Mouse (Mus musculus): ENCODE measurements around the gene 3110070M22Rik. TPM values are rescaled to one million over a fixed set of nuclear protein-coding genes. Genes with fewer than 3 reads are reported as not detected.
"Not testable (repeated sequence)": the region's sequence is repeated elsewhere in the genome, so short reads cannot be mapped to it uniquely, and the experiment has no call there.

3110070M22Rik gene
- polyA plus RNA-seq (2015; fragmentation: Nextera tagmentation; extraction: Ambion mirVana), result 0.96 and 1.2 TPM in 2 replicates

DNA sequence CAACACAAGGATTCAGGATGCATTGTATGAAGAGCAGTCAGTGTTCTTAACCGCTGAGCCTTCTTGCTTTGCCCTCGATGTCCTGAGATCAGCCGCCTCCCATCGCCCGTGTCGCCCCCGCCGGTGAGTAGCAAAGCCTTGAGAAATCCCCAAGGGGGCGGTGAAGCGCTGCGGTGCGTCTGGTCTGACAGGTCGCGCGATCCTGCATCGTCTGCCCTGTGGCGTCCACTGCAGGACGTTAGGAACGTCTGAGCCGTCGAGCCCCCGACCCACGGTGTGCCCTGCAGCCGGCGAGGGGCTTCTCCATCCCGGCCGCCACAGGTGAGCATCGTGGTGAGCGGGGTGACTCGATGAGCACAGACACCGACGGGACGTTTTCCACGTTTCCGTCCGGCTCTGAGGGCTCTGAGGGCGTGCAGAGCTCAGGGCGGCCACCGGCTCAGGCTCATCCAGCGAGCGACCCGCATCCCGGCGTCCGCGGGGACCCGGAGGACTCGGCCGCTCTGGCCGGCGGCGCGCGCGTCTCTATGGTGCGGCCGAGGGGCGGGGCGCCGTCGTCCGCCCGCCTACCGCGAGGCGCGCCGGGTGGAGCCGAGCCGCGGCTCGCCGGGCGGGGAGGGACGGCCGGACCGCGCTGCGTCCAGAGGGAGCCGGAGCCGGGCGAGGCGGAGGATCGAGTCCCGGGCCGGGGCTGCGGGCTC, at the start of gene 3110070M22Rik, which contains the start of gene Tmem267:
3110070M22Rik (minus strand) TSS at position 504 of the 701 bp plus-strand sequence.
Tmem267 (plus strand) TSS at position 160 of the 701 bp plus-strand sequence.
- peak; percentile 67 for DNase-seq (ENCODE audit: low spot score)

DNA sequence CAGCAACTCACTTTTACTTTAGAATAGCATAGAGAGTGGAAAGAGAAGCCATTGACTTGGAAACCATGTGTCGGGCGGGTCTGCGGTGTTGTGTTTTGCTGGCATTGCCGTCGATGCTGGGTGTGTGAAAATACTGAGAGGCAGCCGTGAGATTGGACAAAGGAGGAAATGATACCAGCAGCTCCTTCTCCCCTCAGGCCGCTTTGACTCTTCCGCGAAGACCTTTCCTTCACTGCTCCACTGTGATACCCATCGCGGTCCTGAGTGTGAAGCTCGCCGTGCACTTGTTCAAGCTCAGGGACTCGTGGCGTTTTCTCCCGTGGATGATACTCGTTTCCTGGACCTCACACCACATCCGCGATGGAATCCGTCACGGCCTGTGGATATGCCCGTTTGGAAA, 6.8 kb upstream of the 3110070M22Rik start:
- not testable (repeated sequence) for DNase-seq (ENCODE audit: low spot score)

DNA sequence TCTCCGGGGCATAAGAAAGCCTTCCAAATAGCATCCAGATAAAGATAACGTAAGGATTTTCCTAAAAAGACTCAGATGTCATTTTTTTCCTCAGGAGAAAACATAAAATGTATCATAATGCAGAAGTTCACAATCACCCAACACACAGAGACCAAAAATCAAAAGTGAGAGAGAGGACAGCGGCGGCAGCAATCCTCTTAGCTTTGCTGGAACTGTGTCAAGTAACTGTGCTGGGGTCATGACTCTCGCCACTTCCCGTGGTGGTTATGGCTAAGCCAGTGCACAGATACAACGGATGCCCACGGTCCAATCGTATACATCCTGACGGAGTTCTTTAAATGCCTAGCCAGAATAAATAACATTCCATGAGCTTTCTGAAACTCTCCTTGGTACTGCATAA, 3.9 kb upstream of the 3110070M22Rik start:
- peak; percentile 18 for DNase-seq (ENCODE audit: low spot score)

DNA sequence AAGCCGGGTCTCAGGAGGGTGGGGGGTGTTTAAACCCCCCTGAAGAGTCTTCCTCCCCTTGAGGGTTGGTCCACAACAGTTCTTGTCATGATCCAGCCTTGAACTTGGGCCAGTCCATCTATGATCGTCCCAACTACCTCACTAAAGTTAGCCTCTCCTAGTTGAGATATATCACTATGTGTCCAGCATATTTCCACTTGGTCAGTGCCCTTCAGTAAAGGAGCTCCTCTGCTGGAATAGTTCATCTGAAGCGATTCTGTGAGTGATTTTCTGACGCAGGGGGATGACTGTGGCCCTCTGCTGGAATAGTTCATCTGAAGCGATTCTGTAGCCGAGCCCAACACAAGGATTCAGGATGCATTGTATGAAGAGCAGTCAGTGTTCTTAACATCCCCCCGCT, 829 bp downstream of the 3110070M22Rik start:
- DNase-seq (ENCODE audit: low spot score), result no peak

DNA sequence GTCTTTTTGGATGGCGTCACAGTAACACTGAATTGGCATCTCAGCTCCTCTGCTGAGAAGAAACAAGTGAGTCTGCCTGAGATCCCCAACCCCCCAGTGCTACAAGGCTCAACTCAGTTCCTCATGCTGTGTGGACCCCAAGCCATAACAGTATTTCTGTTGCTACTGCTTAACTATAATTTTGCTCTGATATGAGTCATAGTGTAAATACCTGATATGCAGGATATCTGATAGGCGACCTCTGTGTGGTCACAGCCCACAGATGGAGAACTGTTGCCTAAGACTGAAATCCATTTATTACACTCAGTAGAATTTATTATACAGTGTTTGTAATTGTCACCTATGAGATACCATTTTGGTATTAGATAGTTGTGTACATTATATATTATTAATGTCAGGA, 10.4 kb downstream of the 3110070M22Rik start:
- DNase-seq (ENCODE audit: low spot score), result no peak

DNA sequence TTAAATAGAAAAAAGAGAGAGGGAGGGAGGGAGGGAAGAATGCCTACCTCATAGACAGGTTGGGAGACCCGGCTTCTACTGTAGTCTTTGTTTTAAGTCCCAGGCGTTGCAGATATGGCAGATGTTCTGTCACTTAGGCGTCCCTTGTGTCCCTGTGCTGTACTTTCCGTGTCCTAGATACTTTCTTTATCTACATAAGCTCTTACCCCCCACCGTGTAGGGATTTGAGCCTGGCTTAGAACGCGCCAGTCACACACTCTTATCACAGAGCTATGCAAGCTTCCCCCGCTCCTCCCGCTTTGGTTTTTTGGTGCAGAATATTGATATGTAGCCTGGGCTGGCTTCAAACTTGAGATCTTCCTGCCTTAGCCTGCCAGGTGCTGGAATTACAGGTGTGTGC, 11.6 kb downstream of the 3110070M22Rik start:
- no peak for DNase-seq (ENCODE audit: low spot score)

DNA sequence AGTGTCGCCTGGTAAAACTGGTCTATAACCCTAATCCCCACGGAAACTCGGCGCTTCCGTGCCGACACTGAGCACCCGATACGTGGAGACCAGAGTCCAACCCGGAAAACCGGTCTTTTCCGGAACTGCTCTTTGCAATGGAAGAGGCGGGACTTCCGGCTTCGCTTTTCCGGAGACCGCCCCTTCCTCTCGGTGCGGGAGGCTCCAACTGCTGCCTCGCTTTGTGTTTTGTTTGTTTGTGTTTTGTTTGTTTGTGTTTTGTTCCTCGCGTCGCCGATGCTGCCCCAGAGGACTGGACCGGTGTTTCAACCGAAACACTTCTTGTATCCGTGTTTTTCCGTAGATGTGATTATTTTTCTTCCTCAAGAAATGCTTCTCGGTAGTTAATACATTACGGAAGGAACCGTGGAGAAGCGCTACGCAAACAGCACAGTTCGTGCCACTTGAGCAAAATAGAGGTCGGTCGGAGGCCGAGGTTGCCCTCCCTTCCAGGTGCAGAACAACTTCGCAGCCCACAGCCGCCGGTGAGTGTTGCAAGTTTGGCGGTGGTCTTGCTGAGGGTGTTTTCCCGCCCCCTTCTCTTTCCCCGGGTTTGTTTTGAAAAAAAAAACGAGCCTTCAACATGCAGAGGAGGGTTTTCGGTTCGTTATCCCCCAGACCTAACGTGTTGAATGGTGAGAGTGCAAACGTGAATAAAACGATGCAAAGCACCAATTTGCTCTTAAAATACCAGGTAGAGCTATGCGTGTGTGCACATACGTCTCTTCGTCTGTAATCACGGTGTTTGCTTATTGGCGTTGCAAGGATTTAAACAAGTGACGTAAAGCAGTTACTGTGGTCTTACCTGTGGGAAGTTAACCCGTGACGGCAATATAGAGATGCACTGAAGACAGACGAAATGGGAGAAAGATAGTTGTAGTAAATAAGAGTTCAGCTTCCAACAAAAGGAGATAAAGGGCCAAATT, 25.3 kb downstream of the 3110070M22Rik start, which contains the start of gene 4833420G17Rik:
4833420G17Rik (plus strand) TSS at position 173 of the 965 bp plus-strand sequence.
- peak; percentile 92 for DNase-seq (ENCODE audit: low spot score)

DNA sequence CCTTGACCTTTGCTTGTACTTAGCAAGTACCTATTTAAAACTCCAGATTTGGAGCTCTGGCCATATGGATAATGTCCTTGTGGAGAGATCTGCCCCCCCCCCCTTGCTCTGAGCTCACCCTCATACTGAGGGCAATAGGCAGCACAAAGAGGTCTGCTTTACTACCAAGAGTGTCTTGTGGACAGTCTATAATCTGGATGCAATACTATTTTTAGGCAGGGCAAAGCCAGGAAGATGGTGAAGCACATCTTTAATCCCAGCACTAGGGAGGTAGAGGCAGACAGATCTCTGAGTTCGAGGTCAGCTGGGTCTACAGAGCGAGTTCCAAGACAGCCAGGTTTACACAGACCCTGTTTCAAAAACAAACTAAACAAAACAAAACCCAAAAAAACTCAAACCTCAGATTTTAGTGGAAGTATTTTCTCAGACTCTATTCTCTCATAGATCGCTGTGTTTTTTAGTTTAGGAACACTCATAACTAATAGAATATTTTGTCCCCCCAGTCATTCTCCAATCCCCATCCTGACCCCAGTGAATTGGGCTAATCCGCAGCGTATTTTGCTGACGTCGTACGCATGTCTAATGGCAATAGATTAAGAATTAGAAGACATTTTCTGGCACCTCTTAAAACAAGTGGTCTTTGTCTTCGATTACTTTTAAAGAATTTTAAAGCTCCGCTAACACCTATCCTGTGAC, 26.1 kb downstream of the 3110070M22Rik start:
- DNase-seq (ENCODE audit: low spot score), result no peak

DNA sequence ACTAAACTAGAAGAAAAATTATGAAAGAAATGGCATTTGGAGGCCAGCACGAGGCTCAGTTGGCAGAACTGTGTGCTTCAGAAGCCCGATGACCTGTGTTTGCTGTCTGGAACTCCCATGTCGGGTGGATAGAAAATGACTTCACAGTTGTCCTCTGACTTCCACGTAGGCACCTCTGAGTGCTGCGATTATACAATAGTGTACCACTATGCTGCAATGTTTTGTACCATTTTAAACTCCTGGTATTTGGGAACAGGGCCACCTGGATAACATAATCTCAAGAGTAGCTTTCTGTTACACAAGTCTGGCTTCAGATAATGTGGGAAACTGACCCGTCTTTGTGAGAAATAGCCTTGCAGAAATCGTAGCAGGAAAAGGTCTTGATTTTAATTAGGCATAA, 31.8 kb downstream of the 3110070M22Rik start:
- no peak for DNase-seq (ENCODE audit: low spot score)

DNA sequence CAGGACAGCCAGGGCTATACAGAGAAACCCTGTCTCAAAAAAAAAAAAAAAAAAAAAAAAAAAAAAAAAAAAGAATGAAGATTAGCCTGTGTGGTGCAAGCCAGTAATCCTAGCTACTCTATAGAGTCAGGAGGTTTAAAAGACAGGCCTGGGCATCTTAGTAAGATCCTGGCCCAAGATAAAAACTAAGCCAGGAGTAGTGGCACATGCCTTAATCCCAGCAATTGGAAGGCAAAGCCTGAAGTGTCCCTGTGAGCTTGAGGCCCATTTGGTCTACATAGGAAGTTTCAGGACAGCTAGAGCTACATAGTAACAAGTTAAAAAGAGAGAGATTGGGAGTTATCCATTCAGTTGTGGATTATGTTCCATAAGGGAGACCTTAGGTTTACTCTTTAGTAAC, 33.1 kb downstream of the 3110070M22Rik start:
- no peak for DNase-seq (ENCODE audit: low spot score)

DNA sequence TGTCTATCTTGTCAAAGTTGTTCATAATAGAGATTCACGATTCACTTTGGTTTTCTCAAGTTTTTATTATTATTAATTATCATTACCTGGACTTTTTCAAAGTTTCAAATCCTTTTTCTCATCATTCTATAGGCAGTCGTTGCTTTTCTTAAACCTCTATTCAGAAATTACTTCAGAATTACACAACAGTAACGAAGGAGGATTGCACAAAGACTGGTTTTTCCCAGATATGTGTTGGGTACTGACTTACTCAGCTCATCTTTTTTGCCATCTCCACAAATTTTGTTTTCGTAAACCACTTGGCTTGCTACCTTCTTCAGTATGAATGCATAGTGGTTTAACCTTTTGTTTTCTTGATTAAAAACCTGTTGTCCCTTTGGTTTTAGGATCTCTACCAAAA, 34.6 kb downstream of the 3110070M22Rik start:
- no peak for DNase-seq (ENCODE audit: low spot score)

DNA sequence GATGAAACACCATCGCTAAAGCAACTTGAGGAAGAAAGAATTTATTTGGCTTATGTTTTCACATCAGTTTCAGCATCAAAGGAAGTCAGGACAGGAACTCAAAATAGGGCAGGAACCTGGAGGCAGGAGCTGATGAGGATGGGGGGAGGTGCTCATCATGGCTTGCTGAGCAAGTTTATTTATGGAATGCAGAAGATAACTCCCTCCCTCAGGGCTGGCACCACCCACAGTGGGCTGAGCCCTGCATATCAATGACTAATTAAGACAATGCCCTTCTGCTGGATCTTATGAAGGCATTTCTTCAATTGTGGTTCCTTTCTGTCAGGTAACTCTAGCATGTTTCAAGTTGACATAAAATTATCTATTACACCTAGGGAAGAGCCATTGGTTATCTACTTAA, 45.9 kb downstream of the 3110070M22Rik start:
- DNase-seq (ENCODE audit: low spot score), result no peak

Other genes starting within 250 kb of the 3110070M22Rik start
- 71.2 and 77.8 TPM in 2 replicates for gene Paip1, start 59.8 kb downstream of the 3110070M22Rik start, polyA plus RNA-seq (2015; fragmentation: Nextera tagmentation; extraction: Ambion mirVana)
- gene 4833420G17Rik, start 25.6 kb downstream of the 3110070M22Rik start, polyA plus RNA-seq (2015; fragmentation: Nextera tagmentation; extraction: Ambion mirVana), result 71.9 and 91.0 TPM in 2 replicates
- gene Tmem267, start 344 bp downstream of the 3110070M22Rik start, polyA plus RNA-seq (2015; fragmentation: Nextera tagmentation; extraction: Ambion mirVana), result 2.3 and 2.6 TPM in 2 replicates
- gene Ccl28, start 135.4 kb upstream of the 3110070M22Rik start, polyA plus RNA-seq (2015; fragmentation: Nextera tagmentation; extraction: Ambion mirVana), result 0.04 and 0.08 TPM in 2 replicates
- gene Hmgcs1, start 202.0 kb upstream of the 3110070M22Rik start, polyA plus RNA-seq (2015; fragmentation: Nextera tagmentation; extraction: Ambion mirVana), result 67.1 and 74.2 TPM in 2 replicates

All from thymus, postnatal 0 days (tissue).